Mouse (Mus musculus) CH12F3 (cell line): Measurements from ENCODE around the gene Mapk8.

Experiments used
- in situ Hi-C: fragments of 300-500 bp; cut with MboI; formaldehyde crosslinking; loops from 2 replicates; pipeline ENCODE4 v1.14.3; 2020; ENCODE audit warnings: low sequenced_read_pairs

The Mapk8 gene

GRCm38 (mm10) chr14:33351984-33352722 is 94.8 kb downstream of the Mapk8 start:
- in situ Hi-C loops = no loop called here

DNA sequence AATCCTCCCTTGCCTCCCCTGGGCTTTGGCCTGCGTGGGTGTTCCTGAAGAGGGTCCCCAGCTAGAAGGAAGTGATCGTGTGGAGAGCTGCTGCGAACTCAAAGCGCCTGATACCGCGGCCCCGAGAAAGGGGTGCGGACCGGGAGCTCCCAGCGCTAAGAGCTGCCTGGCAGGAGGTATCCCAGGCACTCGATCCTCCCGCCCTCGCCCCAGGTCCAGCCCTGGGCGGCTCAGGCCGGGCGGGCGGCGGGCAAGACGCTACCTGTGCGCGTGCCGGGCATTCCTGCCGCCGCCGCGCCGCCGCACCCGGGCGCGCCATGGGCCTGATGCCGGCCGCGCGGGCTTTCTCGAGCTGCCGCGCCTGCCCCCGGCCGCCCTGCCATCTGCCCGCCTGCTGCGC is 95.9 kb downstream of the Mapk8 start:
- in situ Hi-C loops = no loop called here

DNA sequence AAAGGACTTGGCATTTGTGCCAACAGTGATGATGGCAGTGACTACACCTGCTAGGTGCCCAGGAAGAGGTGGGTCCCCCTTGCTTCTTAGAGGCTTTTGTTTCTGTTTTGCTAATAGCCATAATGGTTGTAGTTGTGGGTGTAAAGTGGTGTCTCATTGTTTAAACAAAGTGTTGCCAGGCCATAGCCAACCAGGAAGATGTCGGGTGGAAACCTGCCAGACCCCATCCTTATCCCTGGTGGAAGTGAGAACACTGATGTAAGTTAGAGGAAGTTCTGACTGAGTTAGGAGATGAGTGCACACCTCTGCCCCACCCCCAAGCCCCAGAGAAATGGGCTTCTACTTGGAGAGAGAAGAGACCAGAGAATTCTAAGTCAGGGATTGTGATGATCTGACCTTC is 98.8 kb downstream of the Mapk8 start:
- in situ Hi-C loops = no loop called here

- in situ Hi-C loops = no loop called here
These were observed 99.2 kb downstream of the Mapk8 start for GRCm38 (mm10) chr14:33347738-33348137.

DNA sequence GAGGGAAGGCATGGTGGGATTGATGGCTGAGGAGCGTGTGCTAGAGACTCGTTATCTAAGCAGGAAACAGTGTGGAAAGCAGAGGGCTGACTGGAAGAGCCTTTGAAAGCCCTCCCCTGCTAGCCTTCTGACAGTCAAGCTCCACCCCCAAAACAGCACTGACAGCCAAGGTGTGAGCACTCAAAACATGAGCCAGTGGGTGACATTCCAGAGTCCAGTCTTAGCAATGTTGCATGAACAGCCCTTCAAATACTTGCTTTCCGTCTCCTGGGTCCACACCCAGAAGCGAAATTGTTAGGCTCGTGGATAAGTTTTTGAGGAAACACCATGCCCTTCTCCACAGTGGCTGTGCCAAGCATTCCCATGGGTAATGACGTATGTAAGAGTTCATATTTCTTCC is 100.4 kb downstream of the Mapk8 start:
- in situ Hi-C loops = no loop called here

DNA sequence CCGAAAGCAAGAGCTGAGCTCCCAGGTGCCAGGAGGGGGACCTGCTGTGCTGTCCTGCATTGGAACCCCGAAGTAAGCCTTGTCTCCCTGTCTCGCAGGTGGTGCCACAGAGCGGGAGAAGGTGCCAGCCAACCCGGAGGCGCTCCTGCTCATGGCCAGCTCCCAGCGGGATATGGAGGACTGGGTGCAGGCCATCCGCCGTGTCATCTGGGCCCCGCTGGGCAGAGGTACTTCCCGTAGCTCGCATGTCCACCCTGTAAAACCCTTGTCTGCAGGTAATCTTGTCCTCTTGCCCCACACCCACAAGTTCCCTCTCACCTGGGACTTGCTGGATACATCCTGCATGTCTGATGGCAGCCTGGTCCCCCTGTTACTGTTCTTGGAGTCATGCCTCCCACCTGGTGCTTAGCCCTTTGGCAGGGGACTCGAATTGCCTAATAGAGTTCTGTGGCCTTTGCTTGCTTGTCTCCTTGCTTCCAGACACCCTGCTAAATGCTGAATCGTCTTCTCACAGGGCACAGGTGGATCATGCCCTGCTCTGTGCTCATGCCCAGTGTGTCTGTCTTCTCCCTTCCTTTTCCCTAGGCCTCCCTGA is 103.7 kb downstream of the Mapk8 start:
- in situ Hi-C loops = no loop called here

DNA sequence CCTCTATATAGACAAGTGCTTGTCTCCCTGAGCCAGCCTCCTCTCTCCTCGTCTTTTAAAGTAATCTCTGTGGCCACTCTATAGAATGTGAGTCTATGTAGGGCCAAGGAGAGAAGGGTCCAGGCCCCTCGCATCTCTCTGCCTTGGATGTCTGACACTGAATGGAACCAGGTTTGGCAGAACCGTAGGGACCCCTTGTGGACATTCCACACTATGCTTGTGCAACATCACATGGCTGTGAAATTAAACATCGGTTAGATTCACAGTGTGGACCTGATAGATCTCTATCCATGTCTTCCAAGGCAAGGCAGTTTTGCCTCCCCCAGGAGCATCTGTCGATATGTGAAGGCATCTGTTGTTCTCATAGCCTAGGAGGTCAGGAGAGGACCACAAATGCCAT is 108.3 kb downstream of the Mapk8 start:
- in situ Hi-C loops = no loop called here

DNA sequence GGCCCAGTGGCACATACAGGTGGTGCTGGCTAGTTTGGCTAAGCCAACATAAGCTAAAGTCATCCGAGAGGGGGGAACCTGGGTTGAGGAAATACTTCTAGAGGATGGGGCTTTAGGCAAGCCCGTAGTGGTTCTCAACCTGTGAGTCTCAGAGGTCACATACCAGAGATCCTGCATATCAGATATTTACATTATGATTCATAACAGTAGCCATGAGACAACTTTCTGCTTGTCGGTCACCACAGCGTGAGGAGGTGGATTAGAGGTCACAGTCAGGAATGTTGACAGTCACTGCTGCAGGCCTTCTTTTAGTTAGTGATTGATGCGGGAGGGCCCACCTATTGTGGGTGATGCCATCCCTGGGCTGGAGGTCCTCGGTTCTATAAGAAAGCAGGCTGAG is 111.2 kb downstream of the Mapk8 start:
- in situ Hi-C loops = no loop called here

GRCm38 (mm10) chr14:33334402-33334801 is 112.6 kb downstream of the Mapk8 start:
- in situ Hi-C loops = no loop called here

GRCm38 (mm10) chr14:33333833-33334232 is 113.1 kb downstream of the Mapk8 start:
- in situ Hi-C loops = no loop called here

DNA sequence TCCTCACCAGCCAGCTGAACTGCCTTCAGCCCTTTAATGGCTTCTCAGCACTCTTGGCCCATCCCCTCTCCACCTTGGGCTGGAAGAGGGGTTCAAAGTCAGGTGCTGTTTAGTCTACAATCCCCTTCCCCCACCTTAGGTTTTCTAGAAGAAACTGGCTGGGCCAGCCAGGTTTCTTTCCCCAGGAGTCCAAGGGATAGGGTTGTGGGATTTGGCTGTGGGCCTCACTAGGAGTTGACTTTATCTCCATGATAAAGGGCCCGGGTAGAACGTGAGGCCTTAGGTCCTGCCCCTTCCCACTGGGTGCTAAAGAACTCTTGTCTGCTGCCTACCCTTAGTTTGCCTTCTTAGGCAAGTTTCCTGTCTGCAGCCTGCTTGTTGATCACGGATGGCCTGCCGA is 115.3 kb downstream of the Mapk8 start:
- in situ Hi-C loops = no loop called here

- in situ Hi-C loops = no loop called here
These were observed 116.0 kb downstream of the Mapk8 start for GRCm38 (mm10) chr14:33330986-33331385.

DNA sequence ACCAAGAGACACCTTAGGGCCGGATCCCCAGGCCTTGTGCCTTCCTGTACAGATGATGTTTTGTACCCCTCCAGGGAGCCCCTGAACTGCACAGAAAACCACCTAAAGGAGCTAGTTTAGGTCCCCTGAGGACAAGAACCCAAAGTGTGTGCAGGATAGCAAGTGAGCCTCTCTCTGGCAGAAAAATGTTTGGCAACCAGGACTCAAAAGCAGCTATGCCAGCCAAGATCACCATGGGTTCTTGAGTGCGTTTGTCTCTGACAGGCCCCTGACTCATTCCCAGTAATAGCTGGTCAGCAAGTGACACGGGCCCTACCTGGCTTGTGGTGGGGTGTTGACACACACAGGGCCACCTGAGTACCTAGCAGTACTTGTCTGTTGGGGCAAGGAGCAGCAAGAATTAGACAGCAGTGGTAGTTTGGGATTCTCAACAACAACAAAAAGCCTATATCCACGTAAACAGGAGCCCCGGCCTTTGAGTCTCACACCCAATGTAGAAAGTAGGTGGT is 117.6 kb downstream of the Mapk8 start:
- in situ Hi-C loops = no loop called here

DNA sequence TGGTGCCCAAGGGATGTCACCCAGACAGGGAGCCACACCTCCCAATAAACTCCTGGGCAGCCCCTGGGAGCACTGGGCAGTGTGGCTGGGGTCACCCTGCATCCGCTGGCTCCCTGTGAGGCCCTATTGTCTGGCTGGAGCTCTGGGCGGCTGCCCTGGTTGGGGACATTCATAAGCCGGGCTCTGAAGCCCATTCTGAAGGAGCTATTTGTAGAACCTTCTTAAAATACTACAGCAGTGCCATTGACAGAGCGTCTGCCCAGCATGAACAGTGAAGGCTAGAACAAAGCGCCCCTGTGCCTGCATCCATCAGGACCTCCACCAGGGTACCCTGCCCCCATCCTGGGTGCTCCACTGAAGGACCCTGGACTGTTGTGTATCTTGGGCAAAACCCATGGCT is 118.6 kb downstream of the Mapk8 start:
- in situ Hi-C loops = no loop called here
